Mouse (Mus musculus) embryonic facial prominence, embryonic 11.5 days (tissue): ENCODE measurements at regions not wholly inside any gene's neighbourhood (a gene's known extent, or its start where the extent isn't known, plus 50 kb on each side); places are given as distances from the start of the nearest gene placed in this dataset.
A peak's percentile ranks its signal among the peaks of the same experiment; 100 is the strongest.

Experiments
- ATAC-seq: fragments of 200-750 bp; cut with Nextera tagmentation; replicated peaks from 2 replicates; pipeline ENCODE4 v1.8.0; 2017; ENCODE audit warnings: low read depth; ENCODE audit not compliant: insufficient number of reproducible peaks, low FRiP score, low TSS enrichment
- DNase-seq: peaks from one replicate; pipeline ENCODE4 v3.0.0-alpha.2; 2015; ENCODE audit warnings: low spot score
- H3K27ac ChIP-seq: fragments of 300-500 bp; sonication (generic); replicated peaks from 2 replicates; pipeline ENCODE4 v1.5.1; 2014; ENCODE audit warnings: mild to moderate bottlenecking, low read depth, low read length, control low read depth
- H3K27me3 ChIP-seq: fragments of 300-500 bp; sonication (generic); 2 replicates; pipeline ENCODE4 v1.6.1; 2014; ENCODE audit warnings: mild to moderate bottlenecking, low read length, moderate library complexity, mixed read lengths; ENCODE audit not compliant: control insufficient read depth, insufficient read depth
- H3K36me3 ChIP-seq: fragments of 300-500 bp; sonication (generic); replicated peaks from 2 replicates; pipeline ENCODE4 v1.6.1; 2014; ENCODE audit warnings: low read depth, mild to moderate bottlenecking, low read length, moderate library complexity, mixed read lengths; ENCODE audit not compliant: control insufficient read depth, insufficient read depth
- H3K4me1 ChIP-seq: fragments of 300-500 bp; sonication (generic); 2 replicates; pipeline ENCODE4 v1.6.1; 2014; ENCODE audit warnings: low read length, mixed read lengths; ENCODE audit not compliant: control insufficient read depth, insufficient read depth
- H3K4me2 ChIP-seq: fragments of 300-500 bp; sonication (generic); 2 replicates; pipeline ENCODE4 v1.6.1; 2014; ENCODE audit warnings: low read depth, mild to moderate bottlenecking, control low read depth, low read length, moderate library complexity
- H3K4me3 ChIP-seq: fragments of 300-500 bp; sonication (generic); 2 replicates; pipeline ENCODE4 v1.5.1; 2014; ENCODE audit warnings: low read depth, low read length, control low read depth
- H3K9ac ChIP-seq: fragments of 300-500 bp; sonication (generic); replicated peaks from 2 replicates; pipeline ENCODE4 v1.6.1; 2014; ENCODE audit warnings: mild to moderate bottlenecking, control low read depth, low read length
- H3K9me3 ChIP-seq: fragments of 300-500 bp; sonication (generic); replicated peaks from 2 replicates; pipeline ENCODE4 v1.6.1; 2016; ENCODE audit warnings: mild to moderate bottlenecking, low read length, inconsistent platforms, mixed read lengths; ENCODE audit not compliant: control insufficient read depth
- WGBS: fragments of 180-500 bp; shearing (Covaris S2); extraction: QIAGEN DNeasy Blood & Tissue Kit; methylation state at CpG from one replicate; pipeline ENCODE4 v1.1.7; 2014; 5-methylcytosine and 5-hydroxymethylcytosine counted together

DNA sequence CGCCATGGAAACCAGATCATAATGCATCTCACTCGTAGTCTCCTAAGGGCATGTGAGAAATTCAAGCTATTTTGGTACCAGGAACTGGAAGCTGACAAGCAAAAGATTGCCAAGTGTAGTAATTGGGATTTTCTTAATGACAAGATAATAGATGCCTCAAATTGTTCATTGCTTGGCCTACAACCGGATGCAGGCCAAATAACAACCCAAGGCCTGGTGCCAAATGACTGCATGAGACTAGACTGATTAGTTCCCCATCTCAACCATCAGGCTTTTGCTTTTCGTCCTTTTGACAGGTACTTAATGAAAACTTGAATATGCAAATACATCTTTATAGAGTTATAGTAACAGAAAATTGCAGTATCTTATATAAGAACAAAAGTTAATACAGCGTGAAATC lies 780.4 kb upstream of the Frg1 start:
- H3K27ac ChIP-seq, result no peak overlapping the region
- WGBS, result 81% methylated on average over 5 of the region's 5 CpGs
- H3K36me3 ChIP-seq, result no peaks in the 10 kb centered on the region
- no peak overlapping the region for H3K9ac ChIP-seq
- no peak overlapping the region for H3K4me3 ChIP-seq
- ATAC-seq (no peak), DNase-seq (no peak)
- H3K4me2 ChIP-seq, result no peak overlapping the region
- no peaks in the 10 kb centered on the region for H3K4me1 ChIP-seq
- no peaks in the 10 kb centered on the region for H3K27me3 ChIP-seq
- no peaks in the 10 kb centered on the region for H3K9me3 ChIP-seq

DNA sequence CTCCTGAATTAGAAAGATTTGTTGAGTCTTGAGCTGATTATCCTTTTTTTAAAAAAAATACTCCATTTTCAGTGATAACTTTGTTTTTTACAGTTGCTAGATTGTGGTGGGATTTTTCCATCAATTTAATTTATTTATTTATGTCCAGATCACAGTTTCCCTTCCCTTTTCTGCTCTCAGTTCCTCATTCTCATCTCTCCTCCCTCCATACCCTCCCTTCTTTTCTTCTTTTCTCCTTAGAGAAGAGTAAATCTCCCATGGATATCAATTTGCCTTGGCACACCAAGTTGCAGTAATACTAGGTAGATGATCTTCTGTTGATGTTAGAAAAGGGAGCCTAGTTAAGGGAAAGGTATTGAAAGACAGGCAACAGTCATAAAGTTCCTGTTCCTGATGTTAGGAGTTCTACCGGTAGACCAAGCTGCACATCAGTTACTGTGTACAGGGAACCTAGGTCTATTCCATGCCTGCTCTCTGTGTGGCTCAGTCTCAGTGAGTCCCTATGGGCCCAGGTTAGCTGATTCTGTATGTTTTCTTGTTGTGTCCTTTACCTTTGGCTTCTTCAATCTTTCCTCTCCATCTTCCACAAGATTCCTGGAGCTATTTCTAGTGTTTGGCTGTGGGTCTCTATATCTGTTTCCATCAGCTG lies 777.2 kb upstream of the Frg1 start:
- H3K4me2 ChIP-seq, result no peak overlapping the region
- no peaks in the 10 kb centered on the region for H3K9me3 ChIP-seq
- ATAC-seq, result no peak
- 100% methylated on average over 1 of the region's 1 CpGs for WGBS
- no peak overlapping the region for H3K9ac ChIP-seq
- no peak overlapping the region for H3K4me3 ChIP-seq
- H3K36me3 ChIP-seq, result no peaks in the 10 kb centered on the region
- no peak for DNase-seq
- H3K27me3 ChIP-seq, result no peaks in the 10 kb centered on the region
- H3K4me1 ChIP-seq, result no peaks in the 10 kb centered on the region
- H3K27ac ChIP-seq, result no peak overlapping the region

DNA sequence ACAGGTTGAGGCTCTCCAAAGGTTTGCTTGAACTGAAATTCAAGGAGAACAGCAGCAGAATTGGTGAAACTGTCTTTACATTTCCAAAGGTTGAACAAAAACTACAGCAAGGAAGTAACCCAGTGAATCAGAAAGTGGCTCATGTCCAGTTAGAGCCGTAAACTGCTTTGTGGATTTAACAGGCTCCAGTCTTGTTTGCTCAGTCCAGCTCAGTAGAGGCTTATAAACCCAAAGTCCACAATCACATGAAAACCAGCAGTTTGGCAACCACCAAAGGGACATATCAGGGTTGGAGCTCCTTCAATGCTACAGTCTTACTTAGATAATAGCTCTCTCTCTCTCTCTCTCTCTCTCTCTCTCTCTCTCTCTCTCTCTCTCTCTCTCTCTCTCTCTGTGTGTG lies 770.2 kb upstream of the Frg1 start:
- H3K36me3 ChIP-seq, result no peaks in the 10 kb centered on the region
- no peak overlapping the region for H3K9ac ChIP-seq
- ATAC-seq, result no peak
- no peak overlapping the region for H3K4me3 ChIP-seq
- DNase-seq, result no peak
- no peaks in the 10 kb centered on the region for H3K4me1 ChIP-seq
- H3K27ac ChIP-seq, result no peak overlapping the region
- H3K4me2 ChIP-seq, result no peak overlapping the region
- H3K9me3 ChIP-seq, result no peaks in the 10 kb centered on the region
- WGBS, result 90% methylated on average over 1 of the region's 1 CpGs
- no peaks in the 10 kb centered on the region for H3K27me3 ChIP-seq

DNA sequence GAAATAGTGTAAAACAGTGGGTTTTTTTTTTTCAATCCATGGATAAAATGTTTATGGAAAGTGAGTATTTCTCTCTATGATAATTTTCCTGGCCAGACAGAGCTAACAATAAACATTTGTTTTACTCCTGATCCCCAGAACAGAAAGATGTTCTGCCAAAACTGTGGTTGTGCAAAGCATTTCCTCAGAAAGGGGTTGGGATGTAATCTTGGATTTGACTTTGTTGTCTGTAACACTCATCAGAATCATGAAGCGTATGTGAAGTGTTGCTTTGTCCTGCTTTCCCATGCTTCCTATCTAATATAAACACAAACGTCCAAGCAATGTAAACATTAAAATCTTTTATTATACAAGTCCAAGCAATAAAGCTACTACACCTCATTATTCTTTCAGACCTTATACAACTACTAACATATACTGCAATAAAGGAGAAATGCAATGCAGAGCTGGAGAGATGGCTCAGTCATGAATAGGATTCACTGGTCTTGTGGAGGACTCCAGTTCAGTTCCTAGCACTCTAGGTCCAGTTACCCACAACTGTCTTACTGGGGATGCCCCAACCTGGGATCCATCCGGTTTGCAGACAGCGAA lies 766.5 kb upstream of the Frg1 start:
- WGBS, result 79% methylated on average over 4 of the region's 4 CpGs
- no peaks in the 10 kb centered on the region for H3K9me3 ChIP-seq
- DNase-seq, result no peak
- H3K36me3 ChIP-seq, result no peaks in the 10 kb centered on the region
- no peak overlapping the region for H3K4me3 ChIP-seq
- no peak overlapping the region for H3K27ac ChIP-seq
- no peak overlapping the region for H3K9ac ChIP-seq
- H3K4me1 ChIP-seq, result no peaks in the 10 kb centered on the region
- no peaks in the 10 kb centered on the region for H3K27me3 ChIP-seq
- no peak overlapping the region for H3K4me2 ChIP-seq
- no peak for ATAC-seq

DNA sequence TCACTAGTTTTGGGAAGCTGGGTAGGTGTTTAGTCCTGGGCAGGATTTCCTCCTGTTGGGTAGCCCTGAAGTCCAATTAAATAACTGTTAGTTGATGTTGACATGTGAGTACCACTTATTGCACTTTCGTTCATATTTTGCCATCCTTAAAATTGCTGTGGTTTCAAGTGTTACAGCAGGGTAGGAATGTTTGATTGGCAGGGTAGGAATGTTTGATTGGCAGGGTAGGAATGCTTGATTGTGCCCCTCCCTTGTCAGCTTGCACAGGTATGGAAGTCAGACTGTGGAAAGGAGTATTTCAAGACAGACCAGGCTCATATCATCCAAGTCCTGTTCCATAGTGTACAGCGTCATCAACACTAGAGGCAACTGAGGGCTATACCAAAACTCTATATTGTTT lies 745.6 kb upstream of the Frg1 start:
- Histone ChIP-seq H3K4me3 (no peak overlapping the region), H3K27me3 (no peaks in the 10 kb centered on the region), H3K9ac (no peak overlapping the region), H3K4me2 (no peak overlapping the region), H3K4me1 (no peaks in the 10 kb centered on the region), H3K9me3 (no peaks in the 10 kb centered on the region), H3K27ac (no peak overlapping the region), H3K36me3 (no peaks in the 10 kb centered on the region)
- ATAC-seq (no peak), DNase-seq (no peak)
- WGBS, result 82% methylated on average over 2 of the region's 2 CpGs

DNA sequence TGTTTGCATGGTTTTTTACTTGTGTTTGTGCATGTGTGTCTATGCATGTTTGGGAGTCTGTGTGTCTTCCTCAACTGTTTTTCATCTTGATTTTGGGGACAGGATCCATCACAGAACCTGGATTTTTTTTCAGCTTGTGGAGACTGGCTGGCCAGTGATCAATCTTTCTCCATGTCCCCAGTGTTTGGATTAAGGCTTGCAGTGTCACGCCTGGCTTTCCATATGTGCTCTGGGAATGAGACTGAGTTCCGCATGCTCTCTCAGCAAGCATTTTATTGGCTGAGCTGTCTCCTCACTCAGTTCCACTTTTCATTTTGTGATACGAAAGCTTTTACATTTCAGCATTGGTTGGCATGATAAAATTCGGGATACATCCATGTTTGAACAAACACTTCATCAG lies 740.1 kb upstream of the Frg1 start:
- Histone ChIP-seq H3K36me3 (no peaks in the 10 kb centered on the region), H3K4me2 (no peak overlapping the region), H3K9ac (no peak overlapping the region), H3K9me3 (no peaks in the 10 kb centered on the region), H3K4me3 (no peak overlapping the region), H3K4me1 (no peaks in the 10 kb centered on the region), H3K27ac (no peak overlapping the region), H3K27me3 (no peaks in the 10 kb centered on the region)
- 84% methylated on average over 4 of the region's 4 CpGs for WGBS
- DNase-seq, result no peak
- no peak for ATAC-seq

DNA sequence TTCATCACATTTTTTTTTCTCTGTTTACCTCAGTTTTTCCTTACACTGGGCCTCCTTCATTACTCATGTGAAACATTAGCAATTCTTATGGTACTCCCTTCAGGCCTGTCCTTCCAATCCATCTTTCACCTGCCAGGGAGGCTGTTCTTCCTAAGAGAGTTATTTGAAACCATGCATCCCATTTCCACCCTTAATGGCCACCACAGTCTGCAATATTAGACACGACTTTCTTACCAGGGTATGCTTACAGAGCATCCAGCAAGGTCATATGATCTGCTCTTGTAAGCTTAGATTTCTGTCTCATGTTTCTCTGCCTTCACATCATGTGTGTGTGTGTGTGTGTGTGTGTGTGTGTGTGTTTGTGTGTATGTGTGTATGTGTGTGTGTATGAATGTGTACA lies 739.7 kb upstream of the Frg1 start:
- Histone ChIP-seq H3K4me1 (no peaks in the 10 kb centered on the region), H3K9ac (no peak overlapping the region), H3K27me3 (no peaks in the 10 kb centered on the region), H3K36me3 (no peaks in the 10 kb centered on the region), H3K4me2 (no peak overlapping the region), H3K27ac (no peak overlapping the region), H3K4me3 (no peak overlapping the region), H3K9me3 (no peaks in the 10 kb centered on the region)
- no peak for DNase-seq
- 52% methylated on average over 1 of the region's 1 CpGs for WGBS
- no peak for ATAC-seq

DNA sequence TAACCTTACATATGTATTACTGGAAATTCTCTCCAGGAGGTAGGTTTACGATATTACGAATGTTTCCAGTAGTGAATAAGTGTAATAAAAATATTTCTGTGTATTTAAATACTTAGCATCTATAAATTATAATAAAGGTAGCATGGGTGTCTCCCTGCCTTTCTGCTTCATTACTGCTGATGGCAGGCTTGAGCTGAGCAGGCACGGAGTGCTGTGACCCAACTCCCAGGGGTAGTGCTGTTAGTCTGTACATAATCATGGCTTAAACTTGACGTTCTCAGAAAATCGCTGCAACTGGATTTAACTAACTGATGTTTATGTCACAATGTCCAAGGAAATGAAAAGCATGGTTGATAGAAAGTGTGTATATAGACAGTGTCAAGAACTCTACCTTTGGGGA lies 727.8 kb upstream of the Frg1 start:
- Histone ChIP-seq H3K9me3 (no peaks in the 10 kb centered on the region), H3K4me2 (no peak overlapping the region), H3K27me3 (no peaks in the 10 kb centered on the region), H3K27ac (no peak overlapping the region), H3K4me3 (no peak overlapping the region), H3K36me3 (no peaks in the 10 kb centered on the region), H3K9ac (no peak overlapping the region), H3K4me1 (no peaks in the 10 kb centered on the region)
- DNase-seq (peak; percentile 2), ATAC-seq (no peak)
- 69% methylated on average over 5 of the region's 5 CpGs for WGBS
